Mouse (Mus musculus) cerebellum, adult 2 months (tissue): Measurements from ENCODE around the gene Nxph1. TPM values are rescaled to one million over a fixed set of nuclear protein-coding genes. Genes with fewer than 3 reads are reported as not detected.

Experiments
- DNase-seq, 2 experiments: peaks; one replicate each; pipeline ENCODE4 v3.0.0; 2021
- H3K27ac ChIP-seq: fragments of 200-500 bp; 2 replicates; pipeline ENCODE4 v1.5.1; 2012; ENCODE audit warnings: low read length, control low read depth, inconsistent platforms; ENCODE audit not compliant: insufficient read depth
- H3K27me3 ChIP-seq: fragments of 200-500 bp; 2 replicates; pipeline ENCODE4 v1.6.1; 2012; ENCODE audit warnings: inconsistent platforms, mild to moderate bottlenecking, low read length, moderate library complexity; ENCODE audit not compliant: control insufficient read depth, insufficient read depth
- H3K4me1 ChIP-seq: fragments of 200-500 bp; 2 replicates; pipeline ENCODE4 v1.6.1; 2011; ENCODE audit warnings: low read length; ENCODE audit not compliant: control insufficient read depth, insufficient read depth
- H3K4me3 ChIP-seq: fragments of 200-500 bp; replicated peaks from 2 replicates; pipeline ENCODE3; 2011; ENCODE audit warnings: mild to moderate bottlenecking, low read depth, low read length, control low read depth; ENCODE audit not compliant: insufficient read depth
- CTCF ChIP-seq: fragments of 200-500 bp; IDR thresholded peaks from 2 replicates; pipeline ENCODE4 v1.5.1; 2011; ENCODE audit warnings: low read depth, mild to moderate bottlenecking, control low read depth, low read length, moderate library complexity, borderline replicate concordance; ENCODE audit not compliant: insufficient read depth
- POLR2A ChIP-seq: fragments of 200-500 bp; IDR thresholded peaks from 2 replicates; pipeline ENCODE4 v1.6.1; 2011; ENCODE audit warnings: low read length, control low read depth, borderline replicate concordance; ENCODE audit not compliant: insufficient read depth
- WGBS: fragments of 180-500 bp; shearing (Covaris S2); methylation state at CpG from one replicate; pipeline ENCODE4 v1.1.7; 2018; 5-methylcytosine and 5-hydroxymethylcytosine counted together
- polyA plus RNA-seq: library from polyadenylated mRNA; depleted of rRNA; stranded (reverse); fragments of >200 nt; gene quantifications from 2 replicates; pipeline ENCODE4 v1.2.3, GENCODE M21; 2012; rRNA removed

Nxph1 gene
- polyA plus RNA-seq, 1 experiment: 24.7 TPM

GRCm38 (mm10) chr6:9220724-9221453, 272.7 kb downstream of the Nxph1 start:
- no peak for DNase-seq
- Histone ChIP-seq H3K27me3 (no peaks in the 10 kb centered on the region), H3K27ac (no peak overlapping the region), H3K4me1 (no peaks in the 10 kb centered on the region), H3K4me3 (no peak overlapping the region)
- TF ChIP-seq POLR2A (no peak), CTCF (no peak)
- WGBS: 26% methylated on average over 4 of the region's 4 CpGs

GRCm38 (mm10) chr6:9234802-9235201, 286.6 kb downstream of the Nxph1 start:
- TF ChIP-seq CTCF (no peak), POLR2A (no peak)
- DNase-seq: peak; percentile 11 to 20

DNA sequence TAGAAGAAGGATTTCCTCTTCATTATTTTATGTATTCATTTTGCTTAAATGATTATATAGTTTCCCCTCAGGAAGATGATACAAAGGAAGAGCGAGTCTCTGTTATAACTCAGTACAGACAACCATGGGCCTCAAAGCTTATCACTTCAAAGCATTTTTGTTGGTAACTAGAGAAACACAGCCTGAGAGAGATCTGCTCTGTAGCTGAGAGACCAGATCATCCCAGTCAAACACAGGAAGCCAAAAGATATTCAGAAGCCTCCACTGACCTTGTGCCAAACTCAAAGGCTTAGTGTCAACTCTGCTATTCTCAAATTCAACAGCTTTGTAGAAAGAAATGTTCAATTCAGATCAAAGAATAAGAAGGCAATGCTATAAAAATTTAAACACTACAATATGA, 319.8 kb downstream of the Nxph1 start:
- Histone ChIP-seq H3K4me1 (no peaks in the 10 kb centered on the region), H3K4me3 (no peak overlapping the region), H3K27me3 (no peaks in the 10 kb centered on the region), H3K27ac (no peak overlapping the region)
- TF ChIP-seq CTCF (no peak), POLR2A (no peak)
- no peak for DNase-seq
- WGBS: 32% methylated on average over 1 of the region's 1 CpGs

More at GRCm38 (mm10) chr6:9234802-9235201, 286.6 kb downstream of the Nxph1 start:
- Histone ChIP-seq H3K4me1 (no peaks in the 10 kb centered on the region), H3K27ac (no peak overlapping the region), H3K27me3 (no peaks in the 10 kb centered on the region), H3K4me3 (no peak overlapping the region)

Other genes starting within 250 kb of the Nxph1 start
- 36.1 and 37.8 TPM in 2 replicates for gene Ica1, start 169.9 kb upstream of the Nxph1 start, polyA plus RNA-seq